In genomic region chr1:131754916-131755315, GRCm38 (mm10) we compare ENCODE assay signal across 9 mouse cellular contexts. TPM values are rescaled to one million over a fixed set of nuclear protein-coding genes. Genes with fewer than 3 reads are reported as not detected.
DNase-seq lines count a peak whose midpoint lies in the region; ATAC-seq and TF ChIP-seq lines count a peak whose summit lies in the region.
"Had no signal": no experiment of that assay in that cellular context is flagged by ENCODE, and none has a peak within 500 bp of the region (broad histone marks: within the 10 kb centered on the region; RNA-seq: fewer than 3 reads in every experiment).

No protein-coding gene starts in this region.

- no peak for ATAC-seq in cerebellum, adult (ENCODE audit: insufficient number of reproducible peaks, low FRiP score, low TSS enrichment)

- DNase-seq in layer of hippocampus, adult 2 months (ENCODE audit: low spot score in 2 of 2) = peak; percentile 17 to 67
- no peak for DNase-seq in layer of hippocampus, postnatal 14 days (ENCODE audit: low spot score in 2 of 2)
- peak; percentile 85 for DNase-seq in gastrocnemius, adult 18-20 months (ENCODE audit: low spot score)
- peak; percentile 43 to 44 for DNase-seq in layer of hippocampus, adult 8-10 months (ENCODE audit: low spot score in 2 of 2)
- DNase-seq in right cerebral cortex, adult 18-20 months = peak; percentile 76
- DNase-seq in cerebellum, adult 18-20 months = no peak
- no peak for DNase-seq in urinary bladder, postnatal 36 days (ENCODE audit: low spot score in 2 of 2)

- no peak overlapping the region for H3K27ac ChIP-seq in layer of hippocampus, adult 2 months
- H3K27ac ChIP-seq: liver, embryonic 14.5 days had no signal

- H3K4me3 ChIP-seq in layer of hippocampus, adult 2 months = no peak overlapping the region

- TF ChIP-seq CTCF in layer of hippocampus, adult 2 months (conservative IDR thresholded peaks at IDR 0.05) = no peak

RNA-seq across cellular contexts. Expression of gene Slc26a9, which starts 11.1 kb away (rescaled TPM):
- under 1 TPM; 0.07 to 0.15 TPM for total RNA-seq in layer of hippocampus, adult 2 months (2021)
- under 1 TPM; 0.26 to 0.30 TPM for total RNA-seq in layer of hippocampus, postnatal 14 days (2021)
- not detected for total RNA-seq in gastrocnemius, adult 18-20 months (2021)
- total RNA-seq in layer of hippocampus, adult 8-10 months (2022) = under 1 TPM; 0.07 to 0.31 (median 0.17) TPM

RNA-seq across cellular contexts. Expression of gene Pm20d1, which starts 42.3 kb away (rescaled TPM):
- total RNA-seq in layer of hippocampus, adult 2 months (2021) = 1 to 10 TPM; 2.0 to 2.9 TPM
- 1 to 10 TPM in 1 of 2 experiments, under 1 TPM in 1; 0.67 to 1.1 TPM for total RNA-seq in layer of hippocampus, postnatal 14 days (2021)
- total RNA-seq in gastrocnemius, adult 18-20 months (2021) = 1 to 10 TPM in 1 of 2 experiments, under 1 TPM in 1; 0.45 to 1.1 TPM
- 1 to 10 TPM; 2.2 to 3.7 (median 2.8) TPM for total RNA-seq in layer of hippocampus, adult 8-10 months (2022)

Comparison
In these comparisons a context has a peak if more than half of its experiments do, and no peak if none do; other contexts are left out.
1. DNase-seq: peak in layer of hippocampus, adult 2 months (2 of 2), gastrocnemius, adult 18-20 months (single experiment), layer of hippocampus, adult 8-10 months (2 of 2) and right cerebral cortex, adult 18-20 months (single experiment); none in layer of hippocampus, postnatal 14 days (0 of 2), cerebellum, adult 18-20 months (0 of 2) and urinary bladder, postnatal 36 days (0 of 2).